Mouse (Mus musculus): ENCODE measurements at regions not wholly inside any gene's neighbourhood (a gene's known extent, or its start where the extent isn't known, plus 50 kb on each side); places are given as distances from the start of the nearest gene placed in this dataset.

DNA sequence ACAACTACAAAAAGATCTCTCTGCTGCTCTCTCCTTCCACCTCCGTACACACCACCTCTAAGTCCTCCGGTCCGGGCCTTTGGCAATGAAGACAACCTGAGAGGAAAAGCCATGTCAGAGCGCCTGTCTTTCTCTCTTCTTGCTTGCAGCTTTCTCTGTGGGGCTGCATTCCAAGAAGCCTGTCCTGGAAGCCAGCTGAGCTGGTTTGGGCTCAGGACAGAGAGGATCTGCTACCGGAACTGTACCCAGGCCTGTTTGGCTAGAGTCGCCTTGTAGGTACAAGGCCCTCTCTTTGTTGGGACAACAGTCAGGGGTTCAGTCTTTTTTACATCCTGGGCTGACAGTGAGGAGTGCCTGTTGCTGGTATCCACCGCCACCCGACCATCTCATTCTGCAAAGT, 321.4 kb downstream of the Med13l start:
- no peak overlapping the region for H3K4me2 ChIP-seq (replicated peaks)
- 93% methylated on average over 8 of the region's 8 CpGs for WGBS
- H3K36me3 ChIP-seq: no peaks in the 10 kb centered on the region
- peaks cover 4% of the 10 kb centered on the region; the same call in 1 of the 2 replicates for H3K27me3 ChIP-seq
- H3K9me3 ChIP-seq: no peaks in the 10 kb centered on the region
- no peak overlapping the region for H3K4me3 ChIP-seq
- H3K27ac ChIP-seq: no peak overlapping the region
- ATAC-seq (ENCODE audit: insufficient number of reproducible peaks, insufficient read depth, low FRiP score, low TSS enrichment): no peak
- no peak overlapping the region for H3K9ac ChIP-seq
- peaks cover 10% of the 10 kb centered on the region for H3K4me1 ChIP-seq

- H3K9me3 ChIP-seq: no peaks in the 10 kb centered on the region
- H3K4me3 ChIP-seq: no peak overlapping the region
- no peak overlapping the region for H3K27ac ChIP-seq
- no peaks in the 10 kb centered on the region for H3K36me3 ChIP-seq
- peaks cover 10% of the 10 kb centered on the region; the same call in 1 of the 2 replicates for H3K4me1 ChIP-seq
- ATAC-seq (ENCODE audit: insufficient number of reproducible peaks, insufficient read depth, low FRiP score, low TSS enrichment): no peak
- no peak overlapping the region for H3K4me2 ChIP-seq (replicated peaks)
- no peak overlapping the region for H3K9ac ChIP-seq
- H3K27me3 ChIP-seq: no peaks in the 10 kb centered on the region
- WGBS: 92% methylated on average over 11 of the region's 11 CpGs
These were observed 327.7 kb downstream of the Med13l start for GRCm38 (mm10) chr5:118888131-118888530.

DNA sequence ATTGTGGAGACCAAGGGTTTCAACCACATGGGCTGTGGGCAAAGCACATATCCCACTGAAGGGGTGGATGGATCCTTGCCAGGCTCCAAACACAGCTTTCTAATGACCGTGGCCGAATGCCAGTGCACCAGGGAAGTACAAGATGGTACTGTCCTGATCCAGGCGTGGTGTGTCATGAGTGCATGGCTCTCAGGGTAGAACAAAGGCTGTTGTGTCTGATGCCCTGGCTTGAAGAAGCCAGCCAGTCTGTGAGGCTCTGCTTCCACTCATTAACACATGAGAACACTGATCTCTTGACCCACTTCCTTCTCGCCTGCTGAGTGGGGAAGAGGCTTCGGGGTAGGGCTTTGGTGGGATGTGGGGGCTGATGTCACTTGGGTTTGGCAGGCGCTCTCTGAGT, 330.7 kb downstream of the Med13l start:
- Histone ChIP-seq H3K27me3 (no peaks in the 10 kb centered on the region), H3K36me3 (no peaks in the 10 kb centered on the region), H3K4me1 (peaks cover 10% of the 10 kb centered on the region; the same call in 1 of the 2 replicates), H3K27ac (peak overlapping the region; percentile 46; the same call in 1 of the 2 replicates), H3K4me2 (replicated peaks) (no peak overlapping the region), H3K9me3 (no peaks in the 10 kb centered on the region), H3K4me3 (no peak overlapping the region), H3K9ac (no peak overlapping the region)
- WGBS: 48% methylated on average over 6 of the region's 6 CpGs
- ATAC-seq (ENCODE audit: insufficient number of reproducible peaks, insufficient read depth, low FRiP score, low TSS enrichment): peak; percentile 28; the same call in 1 of the 2 replicates

DNA sequence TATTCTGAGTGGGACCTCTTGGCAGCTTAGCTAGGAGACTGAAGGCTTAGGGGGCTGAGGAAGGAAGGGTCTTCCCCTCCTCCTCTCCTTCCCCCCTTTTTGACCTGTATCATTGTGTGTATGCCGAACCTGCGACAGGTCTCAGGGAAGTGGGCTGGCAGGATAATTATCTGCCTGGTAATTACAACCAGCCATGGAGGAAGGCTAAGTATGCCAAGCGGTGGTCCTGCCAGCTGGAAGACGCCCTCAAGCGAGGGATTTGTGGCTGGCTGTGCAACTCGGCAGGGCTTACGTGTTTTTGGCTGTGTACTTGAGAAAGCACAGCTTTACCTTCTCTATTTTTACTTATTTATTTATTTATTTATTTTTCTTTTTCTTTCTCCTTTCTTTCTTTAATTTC, 347.7 kb downstream of the Med13l start:
- Histone ChIP-seq H3K9ac (no peak overlapping the region), H3K4me2 (replicated peaks) (0 out of 2 replicates have a peak overlapping the region, but pooled peaks have one; percentile 7), H3K4me1 (peaks cover 4% of the 10 kb centered on the region; the same call in 1 of the 2 replicates), H3K4me3 (no peak overlapping the region), H3K27me3 (no peaks in the 10 kb centered on the region), H3K27ac (no peak overlapping the region), H3K9me3 (peaks cover 7% of the 10 kb centered on the region), H3K36me3 (no peaks in the 10 kb centered on the region)
- WGBS: 22% methylated on average over 7 of the region's 7 CpGs
- ATAC-seq (ENCODE audit: insufficient number of reproducible peaks, insufficient read depth, low FRiP score, low TSS enrichment): no peak

DNA sequence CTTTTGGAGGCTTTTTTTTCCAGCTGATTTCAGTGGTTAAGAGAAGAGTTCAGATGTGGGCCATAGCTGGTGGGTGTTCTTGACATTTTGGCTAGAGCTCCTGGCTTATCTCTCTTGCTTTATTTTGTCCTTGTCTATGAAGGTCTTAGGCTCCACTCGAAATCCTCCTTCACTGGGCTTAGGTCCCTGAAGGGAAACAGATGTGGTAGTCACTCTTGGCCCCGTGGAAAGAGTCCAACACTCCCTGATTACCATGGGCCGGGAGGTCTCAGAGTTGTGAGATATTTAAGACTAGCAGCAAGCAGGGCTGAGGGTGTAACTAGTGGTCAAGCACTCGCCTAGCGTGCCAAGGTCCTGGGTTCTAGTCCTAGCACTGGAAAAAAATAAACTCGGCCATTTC, 349.3 kb downstream of the Med13l start:
- no peak overlapping the region for H3K9ac ChIP-seq
- no peak overlapping the region for H3K4me2 ChIP-seq (replicated peaks)
- H3K36me3 ChIP-seq: no peaks in the 10 kb centered on the region
- H3K9me3 ChIP-seq: no peaks in the 10 kb centered on the region
- no peak overlapping the region for H3K27ac ChIP-seq
- H3K27me3 ChIP-seq: no peaks in the 10 kb centered on the region
- WGBS: 78% methylated on average over 6 of the region's 6 CpGs
- peaks cover 11% of the 10 kb centered on the region for H3K4me1 ChIP-seq
- no peak overlapping the region for H3K4me3 ChIP-seq
- ATAC-seq (ENCODE audit: insufficient number of reproducible peaks, insufficient read depth, low FRiP score, low TSS enrichment): no peak

- Histone ChIP-seq H3K4me1 (peaks cover 6% of the 10 kb centered on the region), H3K9me3 (no peaks in the 10 kb centered on the region), H3K9ac (no peak overlapping the region), H3K36me3 (no peaks in the 10 kb centered on the region), H3K4me3 (no peak overlapping the region), H3K4me2 (replicated peaks) (no peak overlapping the region), H3K27ac (no peak overlapping the region), H3K27me3 (no peaks in the 10 kb centered on the region)
- no peak for ATAC-seq (ENCODE audit: insufficient number of reproducible peaks, insufficient read depth, low FRiP score, low TSS enrichment)
- 39% methylated on average over 6 of the region's 6 CpGs for whole genome bisulfite sequencing
These were observed 353.8 kb downstream of the Med13l start for GRCm38 (mm10) chr5:118914191-118914750.

DNA sequence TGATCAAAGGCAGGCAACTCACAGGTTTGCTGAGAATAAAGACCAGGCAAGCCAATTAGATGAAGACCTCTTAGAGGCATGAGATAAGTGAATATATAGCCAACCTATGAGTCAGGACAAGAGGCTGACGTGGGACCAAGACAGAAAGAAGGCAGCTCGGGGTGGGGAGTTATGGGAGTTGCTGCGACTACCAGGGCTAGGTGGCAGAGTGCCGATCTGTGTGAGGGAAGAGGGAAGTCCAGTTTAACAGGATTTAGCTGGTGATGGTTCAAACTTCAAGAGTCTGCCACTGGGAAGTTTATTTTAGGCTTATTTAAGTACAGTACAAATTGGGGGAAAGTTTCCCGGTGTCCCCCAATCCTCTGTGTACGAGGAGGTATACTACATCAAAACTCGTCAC, 362.9 kb downstream of the Med13l start:
- Histone ChIP-seq H3K4me3 (no peak overlapping the region), H3K27me3 (peaks cover 13% of the 10 kb centered on the region; the same call in 1 of the 2 replicates), H3K4me2 (replicated peaks) (no peak overlapping the region), H3K9ac (no peak overlapping the region), H3K36me3 (no peaks in the 10 kb centered on the region), H3K27ac (no peak overlapping the region), H3K4me1 (no peaks in the 10 kb centered on the region), H3K9me3 (no peaks in the 10 kb centered on the region)
- no peak for ATAC-seq (ENCODE audit: insufficient number of reproducible peaks, insufficient read depth, low FRiP score, low TSS enrichment)
- WGBS: 86% methylated on average over 7 of the region's 7 CpGs

GRCm38 (mm10) chr5:118929037-118929436, 368.6 kb downstream of the Med13l start:
- Histone ChIP-seq H3K4me3 (no peak overlapping the region), H3K9ac (no peak overlapping the region), H3K4me1 (0 out of 2 replicates have a peak, but pooled peaks cover 7% of the 10 kb centered on the region), H3K4me2 (replicated peaks) (no peak overlapping the region), H3K27me3 (peaks cover 14% of the 10 kb centered on the region; the same call in 1 of the 2 replicates), H3K9me3 (no peaks in the 10 kb centered on the region; the same call in 1 of the 2 replicates), H3K36me3 (no peaks in the 10 kb centered on the region), H3K27ac (no peak overlapping the region)
- ATAC-seq (ENCODE audit: insufficient number of reproducible peaks, insufficient read depth, low FRiP score, low TSS enrichment): no peak
- 97% methylated on average over 4 of the region's 4 CpGs for WGBS

GRCm38 (mm10) chr5:118929990-118930501, 369.6 kb downstream of the Med13l start:
- peak overlapping the region; percentile 25 for H3K4me3 ChIP-seq
- no peaks in the 10 kb centered on the region for H3K36me3 ChIP-seq
- no peaks in the 10 kb centered on the region; the same call in 1 of the 2 replicates for H3K9me3 ChIP-seq
- no peak overlapping the region for H3K9ac ChIP-seq
- H3K4me1 ChIP-seq: 0 out of 2 replicates have a peak, but pooled peaks cover 7% of the 10 kb centered on the region
- WGBS: 5% methylated on average over 23 of the region's 23 CpGs
- H3K27ac ChIP-seq: no peak overlapping the region
- H3K4me2 ChIP-seq (replicated peaks): peak overlapping the region; percentile 47
- H3K27me3 ChIP-seq: peaks cover 14% of the 10 kb centered on the region; the same call in 1 of the 2 replicates
- ATAC-seq (ENCODE audit: insufficient number of reproducible peaks, insufficient read depth, low FRiP score, low TSS enrichment): 0 out of 2 replicates have a peak, but pooled peaks have one; percentile 6

DNA sequence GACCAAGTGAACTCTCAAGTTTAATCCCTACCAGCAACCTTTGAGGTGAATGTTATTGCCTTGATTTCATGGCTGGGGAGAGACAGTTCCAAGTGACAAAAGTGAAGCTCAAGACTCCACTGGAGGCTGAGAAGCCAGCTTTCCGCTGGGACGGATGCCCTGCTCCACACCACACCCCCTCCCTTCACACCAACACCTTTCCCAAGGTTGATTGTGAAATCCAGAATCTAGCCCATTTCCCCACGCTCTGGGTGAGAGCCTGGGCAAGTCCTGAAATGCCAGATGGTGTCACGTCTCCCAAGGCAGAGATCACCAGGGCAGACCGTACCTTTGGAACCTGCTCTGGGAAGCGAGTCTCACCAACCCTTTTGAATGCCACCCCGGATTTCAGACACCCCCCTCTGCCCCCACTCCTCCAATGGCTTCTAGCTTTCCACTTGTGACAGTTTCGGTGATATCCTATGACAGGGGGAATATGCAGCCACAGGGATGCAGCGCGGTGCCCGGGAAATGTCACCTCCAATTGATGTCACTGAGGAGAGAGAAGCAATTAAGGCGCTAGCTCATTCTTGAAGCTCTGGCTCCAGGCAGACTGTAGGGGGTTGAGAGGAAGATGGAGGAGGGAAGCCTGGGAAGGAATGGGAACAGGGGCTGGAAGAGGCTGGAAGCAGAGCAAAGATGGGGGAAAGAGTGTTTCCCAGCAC, 379.0 kb downstream of the Med13l start:
- H3K9me3 ChIP-seq: no peaks in the 10 kb centered on the region
- peaks cover 8% of the 10 kb centered on the region; the same call in 1 of the 2 replicates for H3K4me1 ChIP-seq
- H3K27me3 ChIP-seq: no peaks in the 10 kb centered on the region
- ATAC-seq (ENCODE audit: insufficient number of reproducible peaks, insufficient read depth, low FRiP score, low TSS enrichment): 0 out of 2 replicates have a peak, but pooled peaks have one; percentile 22
- H3K4me3 ChIP-seq: no peak overlapping the region
- no peaks in the 10 kb centered on the region for H3K36me3 ChIP-seq
- H3K4me2 ChIP-seq (replicated peaks): no peak overlapping the region
- no peak overlapping the region for H3K9ac ChIP-seq
- no peak overlapping the region for H3K27ac ChIP-seq
- 72% methylated on average over 12 of the region's 12 CpGs for WGBS

- no peak overlapping the region for H3K9ac ChIP-seq
- H3K36me3 ChIP-seq: no peaks in the 10 kb centered on the region
- no peaks in the 10 kb centered on the region for H3K9me3 ChIP-seq
- no peak overlapping the region for H3K4me2 ChIP-seq (replicated peaks)
- no peak for ATAC-seq (ENCODE audit: insufficient number of reproducible peaks, insufficient read depth, low FRiP score, low TSS enrichment)
- H3K4me1 ChIP-seq: peaks cover 16% of the 10 kb centered on the region; the same call in 1 of the 2 replicates
- H3K27me3 ChIP-seq: no peaks in the 10 kb centered on the region
- no peak overlapping the region for H3K27ac ChIP-seq
- no peak overlapping the region for H3K4me3 ChIP-seq
- 29% methylated on average over 7 of the region's 7 CpGs for WGBS
These were observed 383.8 kb downstream of the Med13l start for GRCm38 (mm10) chr5:118944256-118944655.

DNA sequence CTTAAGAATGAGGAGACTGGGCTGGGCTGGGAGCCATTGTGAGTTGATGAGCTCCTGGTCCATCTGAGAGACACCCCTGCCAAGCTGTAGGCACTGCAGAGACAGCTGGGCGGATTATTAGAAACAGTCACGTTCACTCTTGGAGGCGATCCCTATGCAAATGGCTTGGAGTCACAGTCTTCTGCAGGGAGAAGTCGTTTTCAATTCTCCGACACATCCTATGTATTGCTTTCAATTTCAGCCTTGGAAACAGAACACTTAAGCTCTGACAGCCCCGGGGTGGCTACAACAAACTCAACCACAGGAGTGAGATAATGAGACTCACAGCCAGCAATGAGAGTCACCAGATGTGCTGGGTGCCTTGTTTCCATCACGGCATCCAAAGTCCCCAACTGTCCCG, 385.6 kb downstream of the Med13l start:
- no peak overlapping the region for H3K4me2 ChIP-seq (replicated peaks)
- H3K9me3 ChIP-seq: no peaks in the 10 kb centered on the region
- H3K27me3 ChIP-seq: no peaks in the 10 kb centered on the region
- WGBS: 20% methylated on average over 8 of the region's 8 CpGs
- 0 out of 2 replicates have a peak overlapping the region, but pooled peaks have one; percentile 41 for H3K27ac ChIP-seq
- ATAC-seq (ENCODE audit: insufficient number of reproducible peaks, insufficient read depth, low FRiP score, low TSS enrichment): no peak
- no peak overlapping the region for H3K4me3 ChIP-seq
- H3K36me3 ChIP-seq: no peaks in the 10 kb centered on the region
- peaks cover 18% of the 10 kb centered on the region; the same call in 1 of the 2 replicates for H3K4me1 ChIP-seq
- no peak overlapping the region for H3K9ac ChIP-seq
